Mouse (Mus musculus): Measurements from ENCODE around the gene Alk. TPM values are rescaled to one million over a fixed set of nuclear protein-coding genes. Genes with fewer than 3 reads are reported as not detected.

Alk gene
- total and polyA plus RNA-seq, 3 experiments = 0.05 TPM; not detected in 2

GRCm38 (mm10) chr17:72524839-72525238 lies 79.6 kb downstream of the Alk start:
- no peak for ATAC-seq (ENCODE audit: extremely low read depth, insufficient number of reproducible peaks, low FRiP score, poor library complexity, severe bottlenecking)
- Histone ChIP-seq H3K36me3 (replicated peaks) (no peaks in the 10 kb centered on the region), H3K4me1 (ENCODE audit: insufficient read depth, low read depth, low read length) (no peaks in the 10 kb centered on the region), H3K27me3 (ENCODE audit: insufficient read depth, low read length) (no peaks in the 10 kb centered on the region), H3K9me3 (replicated peaks) (peaks cover 60% of the 10 kb centered on the region), H3K4me3 (ENCODE audit: low read depth, low read length) (no peak overlapping the region)
- TF ChIP-seq POLR2AphosphoS5 (IDR thresholded peaks at IDR 0.05; ENCODE audit: insufficient replicate concordance, low read depth, low read length) (no peak), TAL1 (conservative IDR thresholded peaks at IDR 0.05; ENCODE audit: low read depth, low read length) (no peak), GATA1 (IDR thresholded peaks at IDR 0.05; ENCODE audit: borderline replicate concordance, low read length) (no peak), GATA2 (IDR thresholded peaks at IDR 0.05; ENCODE audit: borderline replicate concordance, low read depth, low read length) (no peak), CTCF (IDR thresholded peaks at IDR 0.05; ENCODE audit: low read depth, low read length) (no peak)
- DNase-seq (ENCODE audit: low spot score) = no peak

GRCm38 (mm10) chr17:72523006-72523405 lies 81.4 kb downstream of the Alk start:
- Histone ChIP-seq H3K4me1 (ENCODE audit: insufficient read depth, low read depth, low read length) (no peaks in the 10 kb centered on the region), H3K9me3 (replicated peaks) (peaks cover 48% of the 10 kb centered on the region), H3K27me3 (ENCODE audit: insufficient read depth, low read length) (no peaks in the 10 kb centered on the region), H3K36me3 (replicated peaks) (no peaks in the 10 kb centered on the region), H3K4me3 (ENCODE audit: low read depth, low read length) (no peak overlapping the region)
- DNase-seq (ENCODE audit: low spot score) = no peak
- no peak for ATAC-seq (ENCODE audit: extremely low read depth, insufficient number of reproducible peaks, low FRiP score, poor library complexity, severe bottlenecking)
- TF ChIP-seq POLR2AphosphoS5 (IDR thresholded peaks at IDR 0.05; ENCODE audit: insufficient replicate concordance, low read depth, low read length) (no peak), CTCF (IDR thresholded peaks at IDR 0.05; ENCODE audit: low read depth, low read length) (no peak), GATA1 (IDR thresholded peaks at IDR 0.05; ENCODE audit: borderline replicate concordance, low read length) (no peak), TAL1 (conservative IDR thresholded peaks at IDR 0.05; ENCODE audit: low read depth, low read length) (no peak), GATA2 (IDR thresholded peaks at IDR 0.05; ENCODE audit: borderline replicate concordance, low read depth, low read length) (no peak)

- Histone ChIP-seq H3K36me3 (replicated peaks) (no peaks in the 10 kb centered on the region), H3K4me3 (ENCODE audit: low read depth, low read length) (no peak overlapping the region), H3K27me3 (ENCODE audit: insufficient read depth, low read length) (no peaks in the 10 kb centered on the region), H3K4me1 (ENCODE audit: insufficient read depth, low read depth, low read length) (no peaks in the 10 kb centered on the region), H3K9me3 (replicated peaks) (peaks cover 52% of the 10 kb centered on the region)
- DNase-seq (ENCODE audit: low spot score) (no peak), ATAC-seq (ENCODE audit: extremely low read depth, insufficient number of reproducible peaks, low FRiP score, poor library complexity, severe bottlenecking) (no peak)
- TF ChIP-seq GATA1 (IDR thresholded peaks at IDR 0.05; ENCODE audit: borderline replicate concordance, low read length) (no peak), TAL1 (conservative IDR thresholded peaks at IDR 0.05; ENCODE audit: low read depth, low read length) (no peak), GATA2 (IDR thresholded peaks at IDR 0.05; ENCODE audit: borderline replicate concordance, low read depth, low read length) (no peak), CTCF (IDR thresholded peaks at IDR 0.05; ENCODE audit: low read depth, low read length) (no peak), POLR2AphosphoS5 (IDR thresholded peaks at IDR 0.05; ENCODE audit: insufficient replicate concordance, low read depth, low read length) (no peak)
Measured at GRCm38 (mm10) chr17:72522381-72522780, 82.0 kb downstream of the Alk start.

GRCm38 (mm10) chr17:72521353-72521752 lies 83.1 kb downstream of the Alk start:
- DNase-seq (ENCODE audit: low spot score) = no peak
- Histone ChIP-seq H3K4me1 (ENCODE audit: insufficient read depth, low read depth, low read length) (no peaks in the 10 kb centered on the region), H3K27me3 (ENCODE audit: insufficient read depth, low read length) (no peaks in the 10 kb centered on the region), H3K36me3 (replicated peaks) (no peaks in the 10 kb centered on the region), H3K9me3 (replicated peaks) (peaks cover 50% of the 10 kb centered on the region), H3K4me3 (ENCODE audit: low read depth, low read length) (no peak overlapping the region)
- no peak for TF ChIP-seq GATA2 (IDR thresholded peaks at IDR 0.05; ENCODE audit: borderline replicate concordance, low read depth, low read length)
- no peak for TF ChIP-seq GATA1 (IDR thresholded peaks at IDR 0.05; ENCODE audit: borderline replicate concordance, low read length)
- TF ChIP-seq POLR2AphosphoS5 (IDR thresholded peaks at IDR 0.05; ENCODE audit: insufficient replicate concordance, low read depth, low read length) = no peak
- TF ChIP-seq TAL1 (conservative IDR thresholded peaks at IDR 0.05; ENCODE audit: low read depth, low read length) = no peak
- no peak for TF ChIP-seq CTCF (IDR thresholded peaks at IDR 0.05; ENCODE audit: low read depth, low read length)
- no peak for ATAC-seq (ENCODE audit: extremely low read depth, insufficient number of reproducible peaks, low FRiP score, poor library complexity, severe bottlenecking)

- DNase-seq (ENCODE audit: low spot score) (no peak), ATAC-seq (ENCODE audit: extremely low read depth, insufficient number of reproducible peaks, low FRiP score, poor library complexity, severe bottlenecking) (no peak)
- Histone ChIP-seq H3K4me1 (ENCODE audit: insufficient read depth, low read depth, low read length) (no peaks in the 10 kb centered on the region), H3K9me3 (replicated peaks) (peaks cover 48% of the 10 kb centered on the region), H3K27me3 (ENCODE audit: insufficient read depth, low read length) (no peaks in the 10 kb centered on the region), H3K4me3 (ENCODE audit: low read depth, low read length) (no peak overlapping the region), H3K36me3 (replicated peaks) (no peaks in the 10 kb centered on the region)
- TF ChIP-seq GATA1 (IDR thresholded peaks at IDR 0.05; ENCODE audit: borderline replicate concordance, low read length) (no peak), CTCF (IDR thresholded peaks at IDR 0.05; ENCODE audit: low read depth, low read length) (no peak), GATA2 (IDR thresholded peaks at IDR 0.05; ENCODE audit: borderline replicate concordance, low read depth, low read length) (no peak), POLR2AphosphoS5 (IDR thresholded peaks at IDR 0.05; ENCODE audit: insufficient replicate concordance, low read depth, low read length) (no peak), TAL1 (conservative IDR thresholded peaks at IDR 0.05; ENCODE audit: low read depth, low read length) (no peak)
Measured at GRCm38 (mm10) chr17:72510746-72511145, 93.7 kb downstream of the Alk start.

- peaks cover 52% of the 10 kb centered on the region for H3K9me3 ChIP-seq (replicated peaks)
- H3K4me3 ChIP-seq (ENCODE audit: low read depth, low read length) = no peak overlapping the region
- H3K27me3 ChIP-seq (ENCODE audit: insufficient read depth, low read length) = no peaks in the 10 kb centered on the region
- DNase-seq (ENCODE audit: low spot score) (no peak), ATAC-seq (ENCODE audit: extremely low read depth, insufficient number of reproducible peaks, low FRiP score, poor library complexity, severe bottlenecking) (no peak)
- H3K4me1 ChIP-seq (ENCODE audit: insufficient read depth, low read depth, low read length) = no peaks in the 10 kb centered on the region
- H3K36me3 ChIP-seq (replicated peaks) = no peaks in the 10 kb centered on the region
- TF ChIP-seq CTCF (IDR thresholded peaks at IDR 0.05; ENCODE audit: low read depth, low read length) (no peak), POLR2AphosphoS5 (IDR thresholded peaks at IDR 0.05; ENCODE audit: insufficient replicate concordance, low read depth, low read length) (no peak), GATA1 (IDR thresholded peaks at IDR 0.05; ENCODE audit: borderline replicate concordance, low read length) (no peak), GATA2 (IDR thresholded peaks at IDR 0.05; ENCODE audit: borderline replicate concordance, low read depth, low read length) (no peak), TAL1 (conservative IDR thresholded peaks at IDR 0.05; ENCODE audit: low read depth, low read length) (no peak)
Measured at GRCm38 (mm10) chr17:72508678-72509394, 95.6 kb downstream of the Alk start.

Data from G1E (cell line).